Mouse (Mus musculus) regulatory T cell (primary cell): ENCODE measurements at regions not wholly inside any gene's neighbourhood (a gene's known extent, or its start where the extent isn't known, plus 50 kb on each side); places are given as distances from the start of the nearest gene placed in this dataset.
"Not testable (repeated sequence)": the region's sequence is repeated elsewhere in the genome, so short reads cannot be mapped to it uniquely, and the experiment has no call there.

Experiments
- in situ Hi-C: fragments of 300-600 bp; cut with MboI, MseI; formaldehyde crosslinking; loops from one replicate; pipeline ENCODE4 v1.15.1; 2025; ENCODE audit warnings: high pct_unique_total_duplicates

GRCm38 (mm10) chr16:19024010-19024532 is 147.2 kb downstream of the Hira start:
- in situ Hi-C loops: no loop called here

GRCm38 (mm10) chr16:19025227-19025932 is 148.5 kb downstream of the Hira start:
- in situ Hi-C loops: no loop called here

- in situ Hi-C loops: no loop called here
These were observed 150.3 kb downstream of the Hira start for GRCm38 (mm10) chr16:19027096-19027495.

- in situ Hi-C loops: no loop called here
These were observed 155.7 kb downstream of the Hira start for GRCm38 (mm10) chr16:19032582-19032981.

GRCm38 (mm10) chr16:19035781-19036180 is 158.9 kb downstream of the Hira start:
- in situ Hi-C loops: no loop called here

- in situ Hi-C loops: no loop called here
These were observed 160.8 kb downstream of the Hira start for GRCm38 (mm10) chr16:19037681-19038080.

GRCm38 (mm10) chr16:19052791-19053190 is 176.0 kb downstream of the Hira start:
- in situ Hi-C loops: no loop called here

- in situ Hi-C loops: no loop called here
These were observed 183.5 kb downstream of the Hira start for GRCm38 (mm10) chr16:19060343-19060742.

- in situ Hi-C loops: no loop called here
These were observed 185.0 kb downstream of the Hira start for GRCm38 (mm10) chr16:19061796-19062195.

GRCm38 (mm10) chr16:19062557-19063400 is 185.9 kb downstream of the Hira start:
- in situ Hi-C loops: no loop called here

GRCm38 (mm10) chr16:19063401-19063762 is 186.5 kb downstream of the Hira start:
- in situ Hi-C loops: no loop called here

GRCm38 (mm10) chr16:19064397-19064796 is 187.6 kb downstream of the Hira start:
- in situ Hi-C loops: no loop called here

GRCm38 (mm10) chr16:19065543-19066141 is 188.8 kb downstream of the Hira start:
- in situ Hi-C loops: no loop called here

GRCm38 (mm10) chr16:19066700-19067310 is 190.0 kb downstream of the Hira start:
- in situ Hi-C loops: no loop called here

- in situ Hi-C loops: not testable (repeated sequence)
These were observed 206.7 kb downstream of the Hira start for GRCm38 (mm10) chr16:19083503-19083902.

- in situ Hi-C loops: loop anchor here (5.0 kb wide), 1 partner anchor 326 kb away; no protein-coding TSS in a partner anchor
These were observed 211.1 kb downstream of the Hira start for GRCm38 (mm10) chr16:19087914-19088313.
